Mouse (Mus musculus) myocyte (in vitro differentiated cells): ENCODE measurements around the gene Ercc1.

Experiments
- MYOG ChIP-seq, 3 experiments: IDR thresholded peaks; one replicate each; pipeline ENCODE4 v1.6.1; 2011; ENCODE audit warnings: control low read depth in 2 of 3, low read depth in 2 of 3, mild to moderate bottlenecking in 2 of 3; ENCODE audit not compliant: insufficient read length in 2 of 3, control insufficient read depth in 1 of 3, insufficient read depth in 1 of 3
- POLR2A ChIP-seq: IDR thresholded peaks from one replicate; pipeline ENCODE4 v1.6.1; 2011; ENCODE audit warnings: low read depth, mild to moderate bottlenecking, control low read depth, moderate library complexity; ENCODE audit not compliant: insufficient read length

GRCm38 (mm10) chr7:19314033-19314432 lies 30.5 kb upstream of the Ercc1 start:
- TF ChIP-seq POLR2A (no peak), MYOG (IDR thresholded peaks at IDR 0.05; ENCODE audit: control insufficient read depth in 1 of 3, insufficient read depth in 1 of 3, insufficient read length in 2 of 3, low read depth in 2 of 3) (no peak)
